Mouse (Mus musculus): Measurements from ENCODE around the gene Smim6.

Gene Smim6

GRCm38 (mm10) chr11:115901338-115902161 lies 10.3 kb upstream of the Smim6 start:
- DNase-seq = no peak

DNA sequence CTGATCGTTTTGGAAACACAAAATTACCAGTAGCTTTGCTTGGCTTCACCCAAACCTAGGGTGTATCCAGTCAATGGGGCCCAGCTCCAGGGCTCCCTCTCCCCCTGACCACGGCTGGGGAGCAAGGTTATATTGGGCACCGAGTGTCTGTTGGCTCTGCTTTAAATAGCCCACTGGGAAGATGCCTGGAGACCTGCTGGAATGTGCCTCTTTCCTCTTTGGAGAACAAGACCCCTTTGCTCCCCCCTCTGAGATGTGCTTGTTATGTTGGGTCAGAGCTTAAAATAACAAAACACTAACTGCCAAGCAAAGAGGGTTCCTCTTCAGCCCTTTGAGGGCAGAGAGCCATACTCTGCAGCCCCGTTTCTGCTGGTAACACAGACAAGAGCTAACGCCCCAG lies 9.6 kb upstream of the Smim6 start:
- no peak for DNase-seq

DNA sequence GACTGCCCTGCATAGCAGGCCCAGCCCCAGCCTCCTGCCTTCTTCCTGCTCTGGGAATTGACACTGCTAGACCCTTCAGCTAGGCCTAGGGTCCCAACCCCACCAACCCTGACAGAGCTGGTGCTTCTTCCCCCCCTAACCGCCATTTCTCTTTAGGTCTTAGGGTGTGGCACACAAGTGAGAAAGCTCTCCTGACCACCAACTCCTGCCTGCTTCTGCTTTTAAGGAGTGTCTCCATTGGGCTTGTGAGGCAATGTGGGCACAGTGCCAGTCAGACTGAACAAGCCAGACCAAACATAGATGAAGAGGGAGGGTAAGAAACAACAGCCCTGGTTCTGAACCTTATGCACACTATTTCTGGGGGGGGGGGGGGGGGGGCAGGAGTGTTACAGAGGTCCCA lies 9.0 kb upstream of the Smim6 start:
- DNase-seq = no peak

DNA sequence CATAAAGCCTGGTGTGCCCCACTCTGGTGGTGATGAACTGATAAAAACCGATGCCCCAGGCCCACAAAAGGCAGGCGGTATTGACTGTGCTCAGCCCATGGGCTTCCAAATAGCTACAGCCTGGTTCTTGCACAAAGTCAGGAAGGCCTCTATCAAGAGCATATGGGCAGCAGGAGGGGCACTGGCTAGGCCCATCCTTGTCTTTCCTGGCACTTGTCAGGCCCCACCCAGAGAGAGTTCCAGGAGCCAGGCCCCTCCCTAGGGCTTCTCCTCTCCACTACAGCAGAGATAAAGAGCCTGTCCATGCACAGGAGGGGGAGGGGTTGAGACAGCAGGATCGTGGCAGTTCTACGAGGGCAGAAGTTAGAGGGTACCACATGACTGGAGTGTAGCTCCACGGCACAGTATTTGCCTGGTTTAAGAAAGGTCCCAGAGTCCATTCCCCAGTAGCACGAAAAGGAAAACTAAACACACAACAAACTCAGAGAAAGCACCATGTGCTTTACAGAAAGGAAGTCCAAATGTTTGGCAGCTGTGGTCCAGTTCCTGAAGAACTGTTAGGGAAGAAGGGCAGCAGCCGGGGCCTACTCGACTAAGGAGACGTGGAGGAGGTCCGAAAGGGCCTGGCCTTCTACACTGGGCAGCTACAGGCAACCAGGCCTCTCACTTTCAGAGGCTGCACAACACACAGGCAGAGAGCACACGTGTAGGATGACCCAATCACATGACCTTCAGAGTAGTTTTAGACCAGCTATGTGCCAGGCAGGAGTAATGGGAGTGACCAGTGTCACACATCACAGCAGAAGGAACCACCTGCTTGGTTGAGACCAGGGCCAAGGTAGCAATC lies 8.2 kb upstream of the Smim6 start:
- DNase-seq = no peak

DNA sequence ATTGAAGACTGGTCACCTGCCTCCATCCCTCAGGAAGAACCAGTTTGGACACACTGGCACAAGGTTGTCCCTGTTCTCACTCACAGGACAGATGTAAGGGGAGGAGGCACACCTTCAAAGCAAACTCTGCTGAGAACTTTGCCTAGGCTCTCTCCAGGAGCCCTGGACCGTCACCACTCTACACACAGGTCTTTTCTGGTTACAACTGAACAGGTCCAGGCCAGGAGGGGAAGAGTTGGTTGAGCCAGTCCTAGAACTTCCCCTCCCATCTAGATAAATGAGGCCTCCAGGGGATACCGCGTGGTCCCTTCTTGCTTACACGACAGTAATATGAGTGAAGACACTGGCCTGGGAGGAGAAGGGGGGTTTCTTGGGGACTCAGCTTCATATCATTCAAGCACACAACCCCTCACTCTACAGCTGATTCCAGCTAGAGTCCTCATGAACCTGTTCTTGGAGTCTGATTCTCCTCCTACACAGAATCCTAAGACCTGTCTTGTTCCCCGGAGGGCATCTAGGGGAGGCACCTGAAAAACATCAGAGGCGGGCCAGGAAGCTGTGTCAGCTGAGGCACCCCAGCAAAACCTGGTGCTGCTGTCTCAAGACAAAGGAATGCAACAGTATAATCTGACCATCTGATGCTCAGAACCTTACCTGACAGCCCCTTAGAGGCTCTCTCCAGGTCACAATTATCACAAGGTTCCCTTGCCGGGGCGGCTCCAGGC lies 7.4 kb upstream of the Smim6 start:
- no peak for DNase-seq

DNA sequence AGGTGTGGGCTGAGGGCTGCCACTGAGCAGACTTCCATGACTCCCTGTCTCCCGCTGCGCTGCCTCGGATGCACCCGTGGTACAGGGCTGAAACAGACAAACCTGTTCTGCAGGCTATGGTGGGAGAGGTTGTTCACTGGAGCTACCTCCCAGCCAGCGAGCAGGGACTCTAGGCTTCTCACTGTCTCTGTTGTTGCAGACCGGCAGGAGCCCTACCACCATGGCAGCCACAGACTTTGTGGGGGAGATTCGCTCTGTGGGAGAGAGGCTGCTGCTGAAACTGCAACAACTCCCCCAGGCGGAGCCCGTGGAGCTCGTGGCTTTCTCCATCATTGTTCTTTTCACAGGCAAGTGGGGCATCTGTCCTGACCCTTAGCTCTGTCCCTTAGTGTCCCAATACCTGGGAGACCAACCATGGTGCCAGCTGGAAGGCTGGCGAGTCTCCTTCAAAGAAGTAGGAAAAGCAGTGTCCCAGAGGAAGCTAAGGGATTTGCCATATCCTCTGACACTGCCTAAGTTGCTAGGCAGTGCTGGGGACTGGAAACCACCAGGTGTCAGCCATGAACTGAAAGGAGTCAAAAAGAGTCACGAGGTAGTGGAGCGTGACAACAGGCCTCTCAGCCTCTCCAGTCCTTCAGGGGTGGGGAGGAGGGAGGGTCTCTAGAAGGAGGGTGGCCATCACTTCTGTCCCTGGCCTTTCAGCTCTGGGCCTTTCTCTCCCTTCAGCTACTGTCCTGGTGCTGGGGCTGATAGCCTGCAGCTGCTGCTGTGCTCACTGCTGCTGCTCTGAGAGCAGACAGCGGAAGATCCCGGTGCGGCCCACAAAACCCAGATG lies 6.6 kb upstream of the Smim6 start:
- DNase-seq = no peak

- no peak for DNase-seq
These were observed 5.7 kb upstream of the Smim6 start for GRCm38 (mm10) chr11:115906116-115906515.

- DNase-seq = no peak
These were observed 5.3 kb upstream of the Smim6 start for GRCm38 (mm10) chr11:115906521-115906920.

DNA sequence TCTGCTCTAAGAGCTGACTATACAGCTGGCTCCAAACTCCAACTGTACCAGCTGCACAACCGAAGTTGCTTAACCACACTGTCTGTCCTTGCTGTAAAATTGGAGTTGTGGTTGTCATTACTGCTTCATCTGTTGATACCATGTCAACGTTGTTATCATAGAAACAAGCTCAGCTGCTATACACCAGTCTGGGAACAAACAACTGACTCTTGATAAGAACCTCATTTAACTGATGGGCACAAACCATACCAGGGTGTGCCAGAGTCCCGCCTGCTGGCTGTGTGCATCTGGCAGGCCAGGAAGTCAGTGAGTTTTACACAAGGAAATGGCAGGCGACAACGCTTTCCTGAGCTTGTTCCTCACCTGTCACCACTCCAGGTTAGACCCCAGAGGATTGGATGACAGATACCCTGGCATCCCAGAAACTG lies 669 bp upstream of the Smim6 start:
- DNase-seq = no peak

- DNase-seq = no peak
These were observed 4.8 kb downstream of the Smim6 start for GRCm38 (mm10) chr11:115916579-115916978.

DNA sequence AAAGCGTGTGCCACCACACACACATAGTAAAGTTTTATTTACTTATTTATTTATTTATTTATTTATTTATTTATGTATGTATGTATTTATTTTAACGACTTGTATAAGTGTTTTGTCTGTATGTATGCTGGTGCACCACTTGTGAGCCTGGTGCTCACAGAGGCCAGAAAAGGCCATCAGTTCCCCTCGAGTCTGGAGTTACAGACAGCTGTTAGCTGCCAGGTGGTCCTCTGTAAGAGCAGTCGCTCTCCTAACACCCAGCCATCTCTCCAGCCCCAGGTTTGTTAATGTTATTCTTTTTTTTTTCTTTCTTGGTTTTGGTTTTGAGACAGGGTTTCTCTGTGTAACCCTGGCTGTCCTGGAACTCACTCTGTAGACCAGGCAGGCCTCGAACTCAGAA lies 6.8 kb downstream of the Smim6 start:
- DNase-seq = no peak

- no peak for DNase-seq
These were observed 7.3 kb downstream of the Smim6 start for GRCm38 (mm10) chr11:115919073-115919472.

GRCm38 (mm10) chr11:115920110-115920818 lies 8.4 kb downstream of the Smim6 start:
- peak; percentile 32 for DNase-seq

- no peak for DNase-seq
These were observed 10.2 kb downstream of the Smim6 start for GRCm38 (mm10) chr11:115921986-115922385.

- no peak for DNase-seq
These were observed 17.2 kb downstream of the Smim6 start for GRCm38 (mm10) chr11:115929031-115929430.

- DNase-seq = no peak
These were observed 18.0 kb downstream of the Smim6 start for GRCm38 (mm10) chr11:115929818-115930217.

GRCm38 (mm10) chr11:115931235-115931634 lies 19.4 kb downstream of the Smim6 start:
- DNase-seq = no peak

DNA sequence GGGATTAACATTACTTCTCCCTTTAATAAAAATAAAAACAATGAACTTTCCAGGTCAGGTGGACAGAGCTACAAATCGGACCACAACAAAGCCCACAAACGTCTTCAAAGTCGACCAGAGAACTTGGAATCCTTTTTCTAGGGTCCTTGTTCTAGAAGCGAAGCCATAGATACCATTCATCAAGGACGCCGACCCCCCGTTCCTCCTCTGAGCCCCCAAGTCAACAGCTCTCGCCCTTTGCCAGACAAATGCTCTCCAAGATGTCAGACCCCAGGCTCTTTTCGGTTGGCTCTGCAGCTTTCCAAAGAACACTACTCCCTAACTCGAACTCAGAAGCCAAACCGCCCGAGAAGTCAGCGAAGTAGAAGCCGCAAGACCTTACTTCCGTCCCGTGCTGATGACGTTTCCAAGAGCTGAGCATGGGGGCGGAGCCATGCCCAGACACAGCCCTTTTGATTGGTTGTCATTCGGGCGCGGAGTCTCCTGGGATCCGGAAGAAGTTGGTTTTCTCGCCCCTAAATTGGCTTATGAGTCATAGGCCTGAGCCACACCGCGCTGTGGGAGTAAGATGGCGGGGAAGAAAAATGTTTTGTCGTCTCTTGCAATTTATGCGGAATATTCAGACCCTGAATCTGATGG lies 21.4 kb downstream of the Smim6 start, which contains the start of the genes Sap30bp and Recql5:
TSS of gene Sap30bp (plus strand) at position 175 of the 639 bp plus-strand sequence.
TSS of gene Recql5 (minus strand) at position 370 of the 639 bp plus-strand sequence.
- DNase-seq = peak; percentile 96

GRCm38 (mm10) chr11:115933747-115934110 lies 21.9 kb downstream of the Smim6 start:
- no peak for DNase-seq

- peak; percentile 67 for DNase-seq
These were observed 28.0 kb downstream of the Smim6 start for GRCm38 (mm10) chr11:115939690-115940329.

DNA sequence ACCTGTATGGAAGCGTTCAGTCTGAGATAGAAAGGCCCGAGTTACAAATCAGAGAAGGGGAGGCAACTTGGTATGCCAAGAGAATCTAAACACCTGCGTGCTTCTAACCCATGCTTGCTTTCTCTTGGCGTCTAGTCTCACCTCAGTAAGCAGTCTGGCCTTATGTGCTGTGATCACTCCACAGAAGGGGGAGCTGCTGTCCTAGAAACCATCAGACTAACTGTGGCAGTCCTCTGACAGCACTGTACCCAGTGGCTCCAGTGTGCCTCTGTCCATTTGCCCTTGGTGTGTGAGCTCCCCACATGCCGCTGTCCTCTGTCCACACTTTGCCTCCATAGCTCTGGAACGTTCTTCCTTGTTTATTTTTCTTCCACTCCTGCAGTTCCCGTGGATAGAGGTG lies 30.2 kb downstream of the Smim6 start:
- DNase-seq = no peak
